In genomic region chr8:46209057-46209456, GRCm38 (mm10) we compare ENCODE assay signal across 7 mouse cellular contexts. TPM values are rescaled to one million over a fixed set of nuclear protein-coding genes. Genes with fewer than 3 reads are reported as not detected.
DNase-seq lines count a peak whose midpoint lies in the region; ATAC-seq lines count a peak whose summit lies in the region.

No protein-coding gene starts in this region.

- 69% methylated on average over 15 of the region's 15 CpGs for WGBS in embryonic facial prominence, embryonic 12.5 days
- WGBS in hindbrain, embryonic 16.5 days: 73% methylated on average over 15 of the region's 15 CpGs
- WGBS in midbrain, embryonic 16.5 days: 78% methylated on average over 15 of the region's 15 CpGs

- peaks cover 41% of the 10 kb centered on the region for H3K4me1 ChIP-seq in embryonic facial prominence, embryonic 12.5 days
- H3K4me1 ChIP-seq in hindbrain, embryonic 16.5 days (ENCODE audit: control insufficient read depth, insufficient read depth, low read depth, low read length): peaks cover 33% of the 10 kb centered on the region
- peaks cover 32% of the 10 kb centered on the region for H3K4me1 ChIP-seq in midbrain, embryonic 16.5 days (ENCODE audit: control insufficient read depth, insufficient read depth, low read length)

- DNase-seq in thymus, postnatal 36 days: peak; percentile 8 to 12
- DNase-seq in thymus, postnatal 0 days (ENCODE audit: low spot score): no peak
- no peak for DNase-seq in urinary bladder, postnatal 25 days (ENCODE audit: low spot score)
- no peak for DNase-seq in right cerebral cortex, postnatal 4 days

- H3K9ac ChIP-seq in embryonic facial prominence, embryonic 12.5 days: peak overlapping the region; percentile 94
- H3K9ac ChIP-seq in hindbrain, embryonic 16.5 days (ENCODE audit: low read depth, low read length): peak overlapping the region; percentile 33
- peak overlapping the region; percentile 23; the same call in 1 of the 2 replicates for H3K9ac ChIP-seq in midbrain, embryonic 16.5 days (ENCODE audit: low read depth, low read length)

- H3K9me3 ChIP-seq in embryonic facial prominence, embryonic 12.5 days: no peaks in the 10 kb centered on the region
- no peaks in the 10 kb centered on the region for H3K9me3 ChIP-seq in hindbrain, embryonic 16.5 days (ENCODE audit: control insufficient read depth, low read length)
- H3K9me3 ChIP-seq in midbrain, embryonic 16.5 days (replicated peaks; ENCODE audit: control insufficient read depth, low read length, poor library complexity, severe bottlenecking): no peaks in the 10 kb centered on the region

- no peak overlapping the region for H3K27ac ChIP-seq in embryonic facial prominence, embryonic 12.5 days
- peak overlapping the region; percentile 18; the same call in 1 of the 2 replicates for H3K27ac ChIP-seq in hindbrain, embryonic 16.5 days (ENCODE audit: low read depth, low read length)
- no peak overlapping the region for H3K27ac ChIP-seq in midbrain, embryonic 16.5 days (ENCODE audit: low read length)

- H3K4me3 ChIP-seq in embryonic facial prominence, embryonic 12.5 days: peak overlapping the region; percentile 75
- H3K4me3 ChIP-seq in hindbrain, embryonic 16.5 days (ENCODE audit: low read length): peak overlapping the region; percentile 86
- peak overlapping the region; percentile 85 for H3K4me3 ChIP-seq in midbrain, embryonic 16.5 days (ENCODE audit: low read depth, low read length)

- ATAC-seq in embryonic facial prominence, embryonic 12.5 days (ENCODE audit: insufficient number of reproducible peaks, insufficient read depth, low FRiP score, low TSS enrichment): no peak
- no peak for ATAC-seq in hindbrain, embryonic 16.5 days
- ATAC-seq in midbrain, embryonic 16.5 days: no peak

- peaks cover 48% of the 10 kb centered on the region for H3K36me3 ChIP-seq in embryonic facial prominence, embryonic 12.5 days
- H3K36me3 ChIP-seq in hindbrain, embryonic 16.5 days (ENCODE audit: control insufficient read depth, insufficient read depth, low read length): peaks cover 32% of the 10 kb centered on the region
- H3K36me3 ChIP-seq in midbrain, embryonic 16.5 days (ENCODE audit: control insufficient read depth, insufficient read depth, low read length): peaks cover 21% of the 10 kb centered on the region; the same call in 1 of the 2 replicates

- H3K4me2 ChIP-seq in embryonic facial prominence, embryonic 12.5 days (replicated peaks): peak overlapping the region; percentile 64
- H3K4me2 ChIP-seq in hindbrain, embryonic 16.5 days (ENCODE audit: low read length): peak overlapping the region; percentile 83
- peak overlapping the region; percentile 95 for H3K4me2 ChIP-seq in midbrain, embryonic 16.5 days (ENCODE audit: low read length)

- no peaks in the 10 kb centered on the region for H3K27me3 ChIP-seq in embryonic facial prominence, embryonic 12.5 days
- H3K27me3 ChIP-seq in hindbrain, embryonic 16.5 days (replicated peaks; ENCODE audit: control insufficient read depth, insufficient read depth, low read length): no peaks in the 10 kb centered on the region
- H3K27me3 ChIP-seq in midbrain, embryonic 16.5 days (ENCODE audit: control insufficient read depth, insufficient read depth, low read depth, low read length): no peaks in the 10 kb centered on the region

RNA-seq across cellular contexts. Expression of gene Slc25a4, which starts 2.0 kb away (rescaled TPM):
- polyA plus RNA-seq in thymus, postnatal 0 days (2015; fragmentation: Nextera tagmentation; extraction: Ambion mirVana): 274 and 292 TPM in 2 replicates
- 525 and 530 TPM in 2 replicates for polyA plus RNA-seq in embryonic facial prominence, embryonic 12.5 days (2016; fragmentation: Nextera tagmentation; extraction: Ambion mirVana)
- 1,030 and 1,170 TPM in 2 replicates for polyA plus RNA-seq in hindbrain, embryonic 16.5 days (2015; fragmentation: Nextera tagmentation; extraction: Ambion mirVana)
- 889 and 969 TPM in 2 replicates for polyA plus RNA-seq in midbrain, embryonic 16.5 days (2015; fragmentation: Nextera tagmentation; extraction: Ambion mirVana)

RNA-seq across cellular contexts. Expression of gene Snx25, which starts 57.1 kb away (rescaled TPM):
- 10.7 and 13.3 TPM in 2 replicates for polyA plus RNA-seq in thymus, postnatal 0 days (2015; fragmentation: Nextera tagmentation; extraction: Ambion mirVana)
- 5.5 and 6.6 TPM in 2 replicates for polyA plus RNA-seq in embryonic facial prominence, embryonic 12.5 days (2016; fragmentation: Nextera tagmentation; extraction: Ambion mirVana)
- polyA plus RNA-seq in hindbrain, embryonic 16.5 days (2015; fragmentation: Nextera tagmentation; extraction: Ambion mirVana): 9.8 and 10.9 TPM in 2 replicates
- 9.3 and 10.1 TPM in 2 replicates for polyA plus RNA-seq in midbrain, embryonic 16.5 days (2015; fragmentation: Nextera tagmentation; extraction: Ambion mirVana)

RNA-seq across cellular contexts. Expression of gene Cfap97, which starts 57.5 kb away (rescaled TPM):
- polyA plus RNA-seq in thymus, postnatal 0 days (2015; fragmentation: Nextera tagmentation; extraction: Ambion mirVana): 36.7 and 39.0 TPM in 2 replicates
- polyA plus RNA-seq in embryonic facial prominence, embryonic 12.5 days (2016; fragmentation: Nextera tagmentation; extraction: Ambion mirVana): 27.0 and 33.1 TPM in 2 replicates
- polyA plus RNA-seq in hindbrain, embryonic 16.5 days (2015; fragmentation: Nextera tagmentation; extraction: Ambion mirVana): 21.0 and 23.7 TPM in 2 replicates
- 29.2 and 30.4 TPM in 2 replicates for polyA plus RNA-seq in midbrain, embryonic 16.5 days (2015; fragmentation: Nextera tagmentation; extraction: Ambion mirVana)

Comparison
In these comparisons a context has a peak if more than half of its experiments do, and no peak if none do; other contexts are left out.
1. DNase-seq: peak in thymus, postnatal 36 days (2 of 2); none in thymus, postnatal 0 days (single experiment), urinary bladder, postnatal 25 days (single experiment) and right cerebral cortex, postnatal 4 days (single experiment).
2. H3K9ac ChIP-seq: peak in every context shown above with its lines; median percentile 94 in embryonic facial prominence, embryonic 12.5 days; 33 in hindbrain, embryonic 16.5 days; 23 in midbrain, embryonic 16.5 days.
3. Peak in every context shown above with its lines, with median percentiles within 50 percentile points of each other: H3K4me2 ChIP-seq and H3K4me3 ChIP-seq.